Mouse (Mus musculus): Measurements from ENCODE around the gene Pax5.

GRCm38 (mm10) chr4:44482851-44483250 is 227.4 kb downstream of the Pax5 start:
- TF ChIP-seq CTCF (IDR thresholded peaks at IDR 0.05; ENCODE audit: low read depth): no peak
- TF ChIP-seq EP300 (IDR thresholded peaks at IDR 0.05; ENCODE audit: low read depth): no peak

All from liver, postnatal 0 days (tissue).